Mouse (Mus musculus) testis, postnatal 10 days (tissue): ENCODE measurements around the gene Batf.
"Not testable (repeated sequence)": the region's sequence is repeated elsewhere in the genome, so short reads cannot be mapped to it uniquely, and the experiment has no call there.

Source experiments
- DNase-seq: peaks from one replicate; pipeline ENCODE4 v3.0.0; 2021; ENCODE audit warnings: low spot score

Gene Batf

GRCm38 (mm10) chr12:85684411-85685275 lies 1.8 kb upstream of the Batf start:
- DNase-seq = no peak

- DNase-seq = no peak
These were observed 706 bp downstream of the Batf start for GRCm38 (mm10) chr12:85687217-85687533.

DNA sequence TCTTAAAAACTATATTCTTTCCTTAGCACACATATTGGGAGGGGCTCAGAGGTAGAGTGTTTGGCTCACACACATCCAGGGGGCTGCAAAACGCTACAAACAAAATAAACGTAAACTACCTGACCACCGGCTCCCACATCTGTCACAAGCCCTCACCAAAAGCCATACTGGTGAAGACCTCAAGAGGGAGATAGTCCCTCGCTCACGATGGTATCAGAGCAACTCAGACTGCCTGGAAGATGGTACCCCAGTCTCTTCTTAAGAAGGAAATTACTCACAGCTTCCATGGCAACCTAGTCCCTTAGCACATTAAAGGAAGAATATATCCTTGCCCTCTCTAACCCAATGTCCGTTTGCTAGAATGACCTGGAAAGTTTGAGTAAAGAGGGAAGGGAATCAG lies 1.4 kb downstream of the Batf start:
- DNase-seq = no peak

DNA sequence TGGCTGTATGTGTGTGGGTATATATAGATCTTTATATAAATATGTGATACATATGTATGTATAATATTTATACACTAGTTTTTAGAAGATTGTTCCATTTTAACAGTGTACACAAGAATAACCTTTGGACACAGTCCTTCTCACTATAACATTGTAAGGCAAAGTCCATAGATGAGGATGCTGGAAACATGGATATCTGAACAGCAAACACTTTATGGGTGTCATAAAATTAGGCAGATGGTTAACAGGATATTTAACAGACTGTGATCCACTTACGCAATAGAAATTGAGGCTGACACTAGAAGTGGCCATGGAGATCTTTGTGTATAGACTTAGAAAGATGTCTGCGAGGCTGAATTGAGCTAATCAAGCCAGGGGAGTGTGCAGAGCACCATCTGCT lies 9.3 kb downstream of the Batf start:
- DNase-seq = no peak

DNA sequence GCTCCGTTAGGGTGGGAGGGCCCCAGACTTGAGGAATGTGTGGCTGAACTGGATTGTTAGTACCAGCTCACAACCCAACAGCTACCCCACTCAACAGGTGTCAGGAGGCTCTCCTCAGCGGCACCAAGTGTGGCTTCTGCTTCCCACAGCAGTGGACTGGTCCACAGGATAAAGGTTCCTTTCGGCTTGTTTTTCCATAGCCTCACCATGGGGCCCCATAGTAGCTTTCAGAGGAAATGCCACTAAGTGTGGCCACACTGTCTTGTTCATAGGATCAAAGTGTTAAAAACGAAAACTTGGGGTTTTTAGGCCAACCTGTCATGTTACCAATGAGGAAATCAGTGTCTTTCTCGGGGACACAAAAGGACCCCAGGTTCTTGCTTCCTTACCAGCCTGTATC lies 10.0 kb downstream of the Batf start:
- no peak for DNase-seq

- DNase-seq = not testable (repeated sequence)
These were observed 11.7 kb downstream of the Batf start for GRCm38 (mm10) chr12:85698179-85698578.

DNA sequence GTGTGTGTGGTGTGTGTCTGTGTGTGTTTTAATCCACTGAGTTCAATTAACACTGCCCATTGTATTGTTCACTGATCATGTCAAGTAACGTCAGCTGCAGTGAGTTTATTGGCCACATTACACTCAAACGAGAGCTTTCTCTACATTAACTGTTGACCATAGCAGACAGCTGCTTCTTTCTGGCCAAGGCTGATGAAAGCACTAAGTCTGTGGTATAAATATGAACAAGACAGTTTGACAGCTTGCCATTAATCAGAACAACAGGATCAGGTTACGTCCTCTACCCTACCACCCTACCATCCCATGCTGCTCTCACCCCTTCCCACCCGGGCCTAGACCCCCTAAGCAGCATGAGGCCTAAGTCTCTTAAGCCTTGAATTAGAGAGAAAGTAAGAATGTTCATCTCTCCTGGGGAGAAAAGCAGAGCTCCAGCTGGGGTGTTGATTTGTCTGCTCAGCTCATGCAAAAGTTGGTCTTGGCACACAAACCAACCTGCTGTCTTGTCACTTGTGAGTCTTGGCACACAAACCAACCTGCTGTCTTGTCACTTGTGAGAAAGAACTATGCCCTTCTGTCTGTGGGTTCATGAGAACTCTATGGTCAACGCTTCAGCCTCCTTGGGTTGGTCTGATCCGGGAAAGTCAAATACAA lies 13.8 kb downstream of the Batf start:
- DNase-seq = no peak

- DNase-seq = no peak
These were observed 14.4 kb downstream of the Batf start for GRCm38 (mm10) chr12:85700842-85701223.

DNA sequence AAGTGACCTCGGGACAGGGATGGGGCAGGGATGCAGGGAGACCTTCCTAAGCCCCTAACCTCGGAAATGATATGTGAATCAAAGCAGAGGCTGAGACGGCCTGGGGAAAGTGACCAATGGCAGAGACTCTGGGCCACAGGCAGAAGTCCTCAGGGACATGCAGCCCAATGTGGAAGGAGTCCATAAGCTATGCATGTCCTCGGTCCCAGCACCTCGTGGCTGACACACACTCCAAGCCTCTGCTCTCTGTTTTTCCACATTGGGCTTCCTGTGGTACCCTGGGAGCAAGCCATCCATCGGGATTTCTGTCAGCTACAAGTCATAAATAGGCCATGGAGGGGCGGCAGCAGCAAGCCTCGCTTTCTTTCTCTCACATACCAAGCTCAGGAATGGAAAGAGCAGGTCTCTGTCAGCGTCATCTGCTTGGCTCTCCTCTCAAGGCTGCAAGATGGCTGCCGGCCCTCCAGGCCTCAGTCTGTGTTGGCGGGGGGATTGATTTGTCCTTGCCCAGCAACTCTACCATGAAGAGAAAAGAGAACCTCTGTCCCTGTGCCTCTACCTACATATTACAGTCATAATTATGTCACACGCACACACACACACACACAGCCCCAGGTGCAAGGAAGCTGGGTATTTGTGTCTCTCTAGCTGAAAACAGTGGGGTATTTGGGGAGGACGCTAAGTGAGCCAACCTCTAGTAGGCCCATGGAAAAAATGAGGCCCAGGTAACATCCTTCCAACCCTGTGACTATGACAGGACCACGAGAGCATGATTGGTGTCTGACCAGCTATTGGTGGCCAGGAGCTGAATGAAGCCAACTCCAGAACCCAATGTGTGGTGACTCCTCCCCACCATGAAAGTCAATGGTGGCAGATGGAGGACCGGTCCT lies 15.9 kb downstream of the Batf start:
- DNase-seq = no peak

GRCm38 (mm10) chr12:85703507-85703906 lies 17.0 kb downstream of the Batf start:
- no peak for DNase-seq

DNA sequence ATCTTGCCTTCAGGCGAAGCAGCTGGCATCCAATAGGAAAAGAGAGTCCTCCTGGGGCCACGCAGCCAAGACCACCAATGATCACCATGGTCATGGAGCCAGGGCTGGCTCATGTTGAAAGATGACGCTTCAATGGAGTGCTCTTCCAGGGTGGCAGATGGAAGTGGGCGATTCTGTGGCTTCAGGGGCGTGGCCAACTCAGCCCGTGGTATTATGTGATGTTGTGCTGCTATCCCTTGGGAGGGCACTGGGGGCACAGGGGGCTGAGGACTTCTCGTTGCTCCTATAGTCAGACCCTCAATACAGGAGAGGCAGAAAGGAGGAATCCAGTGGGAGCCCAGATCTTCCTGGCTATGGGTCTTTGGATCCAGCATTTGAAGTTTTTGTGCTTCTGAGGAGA lies 18.1 kb downstream of the Batf start:
- DNase-seq = no peak

DNA sequence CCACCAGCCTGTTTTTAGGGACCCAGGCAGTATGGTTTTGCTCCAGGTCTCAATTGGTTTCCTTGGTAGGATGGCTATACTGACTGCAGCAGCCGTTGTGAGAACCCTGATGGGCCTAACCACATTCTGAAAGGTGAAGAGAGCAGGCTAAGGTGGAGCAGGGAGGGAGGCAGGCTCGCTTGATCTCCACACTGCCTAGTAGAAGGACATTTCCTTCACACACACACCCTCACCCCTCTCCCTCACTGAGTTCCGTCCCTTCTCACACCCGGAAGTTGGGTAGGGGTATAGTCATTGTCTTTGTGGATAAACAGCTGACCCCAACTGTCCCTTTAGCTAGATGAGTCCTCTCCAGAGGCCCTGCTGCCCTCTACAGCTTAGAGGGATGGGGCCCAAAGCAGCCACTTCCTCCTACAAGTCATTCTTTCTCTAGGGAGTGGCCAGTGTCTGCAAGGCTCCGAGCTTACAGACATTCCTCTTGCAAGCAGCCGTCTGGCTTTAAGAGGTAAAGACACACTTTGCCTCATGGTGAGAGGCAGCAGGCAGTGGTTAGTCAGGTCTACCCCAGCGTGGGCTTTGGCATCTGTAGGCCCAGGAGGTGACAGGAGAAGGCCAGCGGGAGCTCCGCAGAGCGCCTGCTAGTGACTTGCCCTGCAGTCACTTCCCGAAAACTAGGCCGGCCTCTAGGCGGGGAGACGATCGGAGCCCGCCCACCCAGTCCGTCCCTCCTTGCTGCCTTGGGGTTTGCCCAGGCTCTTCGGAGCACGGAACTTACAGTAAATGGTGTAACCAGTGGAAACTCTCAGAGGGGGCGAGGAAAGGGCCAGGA lies 18.7 kb downstream of the Batf start:
- peak; percentile 85 for DNase-seq

- DNase-seq = no peak
These were observed 19.5 kb downstream of the Batf start for GRCm38 (mm10) chr12:85705831-85706530.

GRCm38 (mm10) chr12:85706906-85707305 lies 20.4 kb downstream of the Batf start:
- no peak for DNase-seq

- DNase-seq = no peak
These were observed 20.9 kb downstream of the Batf start for GRCm38 (mm10) chr12:85707391-85707790.

DNA sequence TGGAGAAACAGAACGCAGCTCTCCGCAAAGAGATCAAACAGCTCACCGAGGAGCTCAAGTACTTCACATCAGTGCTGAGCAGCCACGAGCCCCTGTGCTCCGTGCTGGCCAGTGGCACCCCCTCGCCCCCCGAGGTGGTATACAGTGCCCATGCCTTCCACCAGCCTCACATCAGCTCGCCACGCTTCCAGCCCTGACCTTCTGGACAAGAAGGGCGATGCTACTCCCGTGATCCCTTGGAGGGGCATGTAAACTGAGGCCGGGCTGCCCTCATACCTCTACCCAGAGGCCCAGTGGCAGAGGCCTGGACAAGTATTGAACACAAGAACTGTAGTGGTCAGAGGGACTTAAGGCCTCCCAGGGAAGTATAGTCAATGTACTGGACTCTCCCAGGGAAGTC lies 22.1 kb downstream of the Batf start:
- no peak for DNase-seq

DNA sequence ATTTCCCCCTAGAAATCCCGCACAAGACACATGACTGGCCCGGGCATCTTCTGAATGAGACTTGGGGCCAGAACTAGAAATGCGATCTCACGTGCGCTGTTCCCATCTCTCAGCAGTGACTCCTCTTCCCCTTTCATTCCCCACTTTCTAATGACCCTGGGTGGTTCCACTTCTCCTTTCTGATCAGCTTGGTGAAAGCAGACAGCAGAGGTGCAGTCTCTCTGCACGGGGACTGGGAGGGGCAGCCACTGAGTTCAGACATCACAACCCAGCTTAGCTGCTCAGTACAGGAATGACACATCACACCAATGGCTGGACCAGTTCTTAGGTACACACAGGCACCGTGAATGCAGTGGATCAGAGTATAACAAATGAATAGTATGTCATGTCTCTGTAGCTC lies 24.2 kb downstream of the Batf start:
- no peak for DNase-seq

DNA sequence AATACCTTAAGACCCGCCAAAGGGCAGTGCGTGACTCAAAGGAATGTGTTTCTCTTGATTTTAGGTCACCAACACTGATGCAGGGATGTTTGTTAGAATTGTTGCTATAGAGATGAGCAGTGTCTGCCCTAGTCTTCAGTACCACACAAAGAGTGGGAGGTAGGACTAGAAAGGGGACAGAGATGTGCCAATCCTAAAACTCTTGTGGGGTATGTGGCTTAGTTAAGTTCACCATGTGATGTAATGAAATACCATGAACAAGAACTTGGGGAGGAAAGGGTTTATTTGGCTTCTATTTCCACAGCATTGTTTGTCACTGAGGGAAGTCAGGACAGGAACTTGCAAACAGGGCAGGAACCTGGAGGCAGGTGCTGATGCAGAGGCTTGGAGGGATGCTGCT lies 26.1 kb downstream of the Batf start:
- no peak for DNase-seq

GRCm38 (mm10) chr12:85714126-85714525 lies 27.7 kb downstream of the Batf start:
- no peak for DNase-seq

DNA sequence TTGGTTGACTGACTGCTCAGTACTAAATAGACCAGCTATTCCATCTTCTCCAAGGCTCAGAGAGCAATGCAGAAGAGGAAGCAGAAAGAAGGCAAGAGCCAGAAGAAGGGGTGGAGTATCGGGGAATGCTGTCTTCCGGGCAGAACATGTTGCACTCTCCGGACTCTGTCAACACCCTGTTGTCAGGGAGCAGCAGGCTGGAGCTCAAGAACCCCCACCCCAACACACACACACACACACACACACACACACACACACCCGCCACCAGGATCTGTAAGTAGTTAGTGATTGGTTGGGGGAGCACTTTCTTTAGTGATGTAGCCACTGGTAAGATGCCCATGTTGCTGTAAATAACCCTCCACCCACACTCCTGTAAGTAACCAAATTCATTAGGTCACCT lies 38.8 kb downstream of the Batf start:
- no peak for DNase-seq

- no peak for DNase-seq
These were observed 40.4 kb downstream of the Batf start for GRCm38 (mm10) chr12:85726729-85727397.
